Mouse (Mus musculus) cerebellum, adult 2 months (tissue): ENCODE measurements around the gene Cnnm2. TPM values are rescaled to one million over a fixed set of nuclear protein-coding genes. Genes with fewer than 3 reads are reported as not detected.

Experiments
- DNase-seq, 2 experiments: peaks; one replicate each; pipeline ENCODE4 v3.0.0; 2021
- H3K27ac ChIP-seq: fragments of 200-500 bp; 2 replicates; pipeline ENCODE4 v1.5.1; 2012; ENCODE audit warnings: low read length, control low read depth, inconsistent platforms; ENCODE audit not compliant: insufficient read depth
- H3K27me3 ChIP-seq: fragments of 200-500 bp; 2 replicates; pipeline ENCODE4 v1.6.1; 2012; ENCODE audit warnings: inconsistent platforms, mild to moderate bottlenecking, low read length, moderate library complexity; ENCODE audit not compliant: control insufficient read depth, insufficient read depth
- H3K4me1 ChIP-seq: fragments of 200-500 bp; 2 replicates; pipeline ENCODE4 v1.6.1; 2011; ENCODE audit warnings: low read length; ENCODE audit not compliant: control insufficient read depth, insufficient read depth
- H3K4me3 ChIP-seq: fragments of 200-500 bp; replicated peaks from 2 replicates; pipeline ENCODE3; 2011; ENCODE audit warnings: mild to moderate bottlenecking, low read depth, low read length, control low read depth; ENCODE audit not compliant: insufficient read depth
- CTCF ChIP-seq: fragments of 200-500 bp; IDR thresholded peaks from 2 replicates; pipeline ENCODE4 v1.5.1; 2011; ENCODE audit warnings: low read depth, mild to moderate bottlenecking, control low read depth, low read length, moderate library complexity, borderline replicate concordance; ENCODE audit not compliant: insufficient read depth
- POLR2A ChIP-seq: fragments of 200-500 bp; IDR thresholded peaks from 2 replicates; pipeline ENCODE4 v1.6.1; 2011; ENCODE audit warnings: low read length, control low read depth, borderline replicate concordance; ENCODE audit not compliant: insufficient read depth
- WGBS: fragments of 180-500 bp; shearing (Covaris S2); methylation state at CpG from one replicate; pipeline ENCODE4 v1.1.7; 2018; 5-methylcytosine and 5-hydroxymethylcytosine counted together
- polyA plus RNA-seq: library from polyadenylated mRNA; depleted of rRNA; stranded (reverse); fragments of >200 nt; gene quantifications from 2 replicates; pipeline ENCODE4 v1.2.3, GENCODE M21; 2012

The Cnnm2 gene
- polyA plus RNA-seq, 1 experiment: 31.2 TPM

DNA sequence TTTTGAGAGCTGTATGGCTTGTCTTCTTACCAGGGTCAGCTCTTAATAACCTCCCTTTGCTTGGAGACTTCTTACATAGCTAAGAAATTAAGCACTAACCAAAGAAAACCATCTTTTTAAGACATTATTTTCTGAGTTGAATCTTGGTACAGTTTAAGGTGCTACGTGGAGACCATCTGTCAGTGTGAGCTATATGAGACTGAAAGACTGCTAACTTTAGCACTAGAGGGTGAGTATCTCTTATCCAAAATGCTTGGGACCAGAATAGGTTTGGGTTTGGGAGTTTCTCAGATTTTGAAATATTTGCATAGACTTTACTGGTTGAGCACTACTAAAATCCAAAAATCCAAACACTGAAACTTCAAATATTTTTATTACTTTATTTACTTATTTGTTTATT lies 28.4 kb downstream of the Cnnm2 start:
- Histone ChIP-seq H3K27me3 (no peaks in the 10 kb centered on the region), H3K27ac (no peak overlapping the region), H3K4me3 (no peak overlapping the region), H3K4me1 (peaks cover 4% of the 10 kb centered on the region)
- TF ChIP-seq POLR2A: no peak
- TF ChIP-seq CTCF: no peak
- DNase-seq: no peak
- WGBS: 25% methylated on average over 1 of the region's 1 CpGs

DNA sequence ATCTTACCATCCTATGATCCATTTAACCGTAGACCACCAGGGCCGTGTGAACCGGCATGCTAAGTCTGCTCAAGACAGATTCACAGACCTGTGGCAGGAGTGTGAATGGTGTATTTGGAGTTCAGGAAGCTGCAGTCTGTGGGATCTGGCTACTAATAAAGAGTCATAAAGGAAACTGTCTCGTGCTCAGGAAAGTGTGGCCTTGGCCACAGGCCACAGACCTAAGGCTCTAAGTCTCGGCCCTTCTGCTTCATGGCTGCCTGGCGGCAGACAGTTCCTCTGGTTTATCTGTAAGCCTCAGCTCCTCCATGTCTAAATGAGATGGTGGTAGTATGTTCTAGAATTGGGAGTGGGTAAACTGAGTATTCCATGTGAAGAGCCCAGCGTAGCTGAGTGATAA lies 30.0 kb downstream of the Cnnm2 start:
- H3K27me3 ChIP-seq: no peaks in the 10 kb centered on the region
- H3K4me1 ChIP-seq: peaks cover 6% of the 10 kb centered on the region
- 68% methylated on average over 7 of the region's 7 CpGs for WGBS
- no peak overlapping the region for H3K4me3 ChIP-seq
- TF ChIP-seq CTCF: no peak
- no peak for TF ChIP-seq POLR2A
- no peak for DNase-seq
- H3K27ac ChIP-seq: no peak overlapping the region

DNA sequence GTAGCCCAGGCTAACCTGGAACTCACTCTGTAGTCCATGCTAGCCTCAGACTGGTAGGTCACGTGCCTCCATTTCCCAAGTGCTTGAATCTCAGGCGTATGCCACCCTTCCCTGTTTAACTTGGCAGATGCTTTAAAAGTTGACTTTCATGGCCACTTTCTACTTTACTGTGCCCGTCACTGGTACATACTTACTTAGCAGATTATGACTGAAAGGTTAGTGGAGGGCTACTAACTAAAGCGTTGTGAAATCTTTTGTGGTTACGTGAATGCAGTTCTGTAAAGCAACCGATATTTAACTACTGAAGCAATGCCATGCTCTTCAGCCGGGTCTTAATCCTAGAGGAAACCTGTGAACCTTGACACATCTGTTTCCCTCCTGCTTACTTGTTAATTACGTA lies 30.5 kb downstream of the Cnnm2 start:
- no peak for DNase-seq
- H3K4me1 ChIP-seq: peaks cover 6% of the 10 kb centered on the region
- H3K27ac ChIP-seq: no peak overlapping the region
- H3K4me3 ChIP-seq: no peak overlapping the region
- TF ChIP-seq POLR2A: no peak
- no peak for TF ChIP-seq CTCF
- WGBS: 87% methylated on average over 8 of the region's 8 CpGs
- no peaks in the 10 kb centered on the region for H3K27me3 ChIP-seq

DNA sequence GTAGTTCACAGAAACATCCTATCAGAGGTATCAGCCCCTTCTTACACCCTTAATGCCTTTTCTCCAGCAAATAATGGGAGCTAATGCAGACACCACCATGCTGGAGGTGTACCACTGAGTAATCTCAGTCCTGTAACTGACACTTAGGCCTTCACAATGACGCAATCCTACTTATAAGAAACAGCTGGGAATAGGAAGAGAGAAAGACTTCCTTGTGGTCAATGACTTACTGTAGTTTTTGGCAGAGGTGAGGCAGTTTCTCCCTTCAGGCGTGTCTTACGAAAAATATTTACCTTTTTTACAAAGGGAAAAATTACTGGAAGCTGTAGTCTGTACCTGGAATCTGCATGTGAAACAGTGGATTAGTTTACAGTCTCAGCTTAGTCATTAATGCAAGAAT lies 31.1 kb downstream of the Cnnm2 start:
- H3K4me1 ChIP-seq: peaks cover 6% of the 10 kb centered on the region
- TF ChIP-seq POLR2A (no peak), CTCF (no peak)
- no peak overlapping the region for H3K4me3 ChIP-seq
- no peak for DNase-seq
- H3K27me3 ChIP-seq: no peaks in the 10 kb centered on the region
- WGBS: 92% methylated on average over 3 of the region's 3 CpGs
- no peak overlapping the region for H3K27ac ChIP-seq

DNA sequence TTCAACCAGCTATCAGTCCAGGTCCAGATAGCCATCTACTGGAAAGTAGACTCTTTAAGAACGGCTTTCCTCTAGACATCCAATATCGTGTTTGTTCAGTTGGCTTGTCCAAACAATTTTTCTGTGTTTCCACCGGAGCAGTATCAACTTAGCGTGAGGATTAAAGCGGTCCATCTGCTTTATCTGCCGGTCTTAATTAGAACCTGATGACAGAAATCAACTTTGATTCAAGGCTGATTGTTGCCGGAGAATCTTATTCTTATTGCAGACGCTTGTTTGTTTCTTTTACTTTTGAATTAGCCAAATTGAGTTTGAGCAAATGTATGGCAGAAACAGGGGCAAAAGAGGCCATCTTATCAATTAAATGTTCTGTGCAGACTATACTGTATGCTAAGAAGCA lies 32.8 kb downstream of the Cnnm2 start:
- DNase-seq: no peak
- Histone ChIP-seq H3K4me1 (peaks cover 6% of the 10 kb centered on the region), H3K4me3 (no peak overlapping the region), H3K27ac (no peak overlapping the region), H3K27me3 (no peaks in the 10 kb centered on the region)
- no peak for TF ChIP-seq POLR2A
- TF ChIP-seq CTCF: no peak
- 27% methylated on average over 8 of the region's 8 CpGs for WGBS

DNA sequence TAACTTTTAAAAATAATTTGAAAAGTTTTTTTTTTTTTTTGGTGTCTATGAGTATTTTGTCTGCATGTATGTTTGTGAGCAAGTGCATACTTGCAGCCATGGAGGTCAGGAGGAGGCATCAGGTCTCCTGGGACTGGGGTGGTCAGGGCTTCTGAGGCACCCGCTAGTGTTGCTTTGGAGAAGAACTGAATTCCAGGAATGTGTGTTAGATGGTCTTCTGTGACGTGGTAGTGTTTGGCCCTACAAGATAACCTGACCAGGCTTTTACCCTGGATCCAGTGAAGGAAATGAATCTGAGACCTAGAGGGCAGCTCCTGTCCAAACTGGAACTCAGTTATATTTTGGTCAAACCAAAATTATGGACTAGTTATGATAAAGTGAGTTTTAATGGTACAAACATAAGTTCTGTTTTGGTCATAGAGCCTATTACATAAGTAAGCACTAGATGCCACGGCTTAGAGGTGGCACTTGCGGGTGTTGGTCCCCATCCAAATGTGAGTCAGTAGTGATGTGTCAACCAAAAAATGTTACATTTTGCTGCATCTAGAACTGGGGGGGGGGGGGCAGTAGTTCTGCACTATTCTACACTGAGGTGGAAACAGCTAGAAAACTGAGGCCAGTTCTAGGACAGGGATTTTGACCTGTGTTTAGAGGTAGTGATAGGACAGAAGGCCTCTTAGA lies 38.6 kb downstream of the Cnnm2 start:
- Histone ChIP-seq H3K4me3 (no peak overlapping the region), H3K4me1 (peaks cover 7% of the 10 kb centered on the region; the same call in 1 of the 2 replicates), H3K27me3 (no peaks in the 10 kb centered on the region), H3K27ac (no peak overlapping the region)
- DNase-seq: peak in 1 of 2 experiments; percentile 66
- no peak for TF ChIP-seq CTCF
- no peak for TF ChIP-seq POLR2A
- 63% methylated on average over 4 of the region's 4 CpGs for WGBS

DNA sequence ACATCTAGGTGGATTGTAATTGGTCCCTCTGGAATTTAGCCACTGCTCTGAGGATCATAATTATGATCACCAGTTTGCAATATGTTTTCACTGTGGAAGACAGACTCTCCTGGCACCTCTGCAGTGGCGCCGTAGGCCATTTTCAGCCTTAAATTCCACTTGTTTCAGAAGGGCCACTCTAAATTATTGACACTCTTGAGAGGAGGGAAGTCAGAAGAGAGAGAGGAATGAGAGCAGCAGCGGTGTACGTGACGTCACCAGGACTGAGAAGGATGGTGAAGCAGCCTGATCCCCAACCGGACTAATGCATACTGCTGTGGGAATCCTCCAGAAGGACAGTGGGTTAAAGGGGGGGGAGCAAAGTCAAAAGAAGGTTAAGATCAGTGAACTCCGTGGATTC lies 40.1 kb downstream of the Cnnm2 start:
- 91% methylated on average over 7 of the region's 7 CpGs for WGBS
- no peak for DNase-seq
- Histone ChIP-seq H3K4me3 (no peak overlapping the region), H3K27me3 (no peaks in the 10 kb centered on the region), H3K4me1 (peaks cover 11% of the 10 kb centered on the region; the same call in 1 of the 2 replicates), H3K27ac (no peak overlapping the region)
- TF ChIP-seq POLR2A (no peak), CTCF (no peak)

DNA sequence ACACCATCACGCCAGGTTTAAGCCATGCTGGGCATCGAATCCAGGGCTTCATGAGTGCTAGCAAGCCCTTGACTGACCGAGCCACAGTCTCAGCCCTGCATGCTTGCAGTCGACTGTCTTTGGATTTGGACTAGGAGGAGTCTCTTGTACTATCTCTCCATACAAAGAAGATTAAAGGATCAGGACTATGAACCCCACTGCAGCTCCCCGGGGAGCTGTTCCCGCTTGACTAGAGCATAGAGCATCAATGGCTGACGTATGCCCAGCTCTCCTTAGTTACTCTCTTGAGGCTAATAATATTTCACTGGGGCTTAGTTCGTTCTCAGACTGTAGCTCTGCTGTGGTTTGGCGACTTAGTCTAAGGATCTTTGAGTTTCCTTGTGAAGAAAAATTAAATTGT lies 40.9 kb downstream of the Cnnm2 start:
- H3K27me3 ChIP-seq: no peaks in the 10 kb centered on the region
- WGBS: 81% methylated on average over 9 of the region's 9 CpGs
- H3K4me1 ChIP-seq: peaks cover 15% of the 10 kb centered on the region
- H3K4me3 ChIP-seq: no peak overlapping the region
- no peak overlapping the region for H3K27ac ChIP-seq
- DNase-seq: no peak
- no peak for TF ChIP-seq POLR2A
- no peak for TF ChIP-seq CTCF
